Mouse (Mus musculus) liver, postnatal 0 days (tissue): ENCODE data around the gene Ntn5. TPM values are rescaled to one million over a fixed set of nuclear protein-coding genes. Genes with fewer than 3 reads are reported as not detected.
A peak's percentile ranks its signal among the peaks of the same experiment; 100 is the strongest.
"Not testable (repeated sequence)": the region's sequence is repeated elsewhere in the genome, so short reads cannot be mapped to it uniquely, and the experiment has no call there.

Source experiments
- ATAC-seq: fragments of 200-750 bp; cut with Nextera tagmentation; 2 replicates; pipeline ENCODE4 v1.8.0; 2017; ENCODE audit warnings: mild to moderate bottlenecking, moderate library complexity
- DNase-seq: peaks from one replicate; pipeline ENCODE4 v3.0.0-alpha.2; 2016
- H3K27ac ChIP-seq: fragments of 300-500 bp; sonication (generic); 2 replicates; pipeline ENCODE4 v1.5.1; 2014; ENCODE audit warnings: antibody characterized with exemption, moderate library complexity, mild to moderate bottlenecking, low read depth
- H3K27me3 ChIP-seq: fragments of 300-500 bp; sonication (generic); 2 replicates; pipeline ENCODE4 v1.6.1; 2014; ENCODE audit warnings: low read length, control low read depth, mixed read lengths; ENCODE audit not compliant: insufficient read depth
- H3K36me3 ChIP-seq: fragments of 300-500 bp; sonication (generic); replicated peaks from 2 replicates; pipeline ENCODE4 v1.6.1; 2014; ENCODE audit warnings: mild to moderate bottlenecking, control low read depth, low read length, moderate library complexity, mixed read lengths; ENCODE audit not compliant: insufficient read depth
- H3K4me1 ChIP-seq: fragments of 300-500 bp; sonication (generic); 2 replicates; pipeline ENCODE4 v1.6.1; 2014; ENCODE audit warnings: antibody characterized with exemption, mild to moderate bottlenecking, control low read depth; ENCODE audit not compliant: insufficient read depth
- H3K4me2 ChIP-seq: fragments of 300-500 bp; sonication (generic); 2 replicates; pipeline ENCODE4 v1.6.1; 2014; ENCODE audit warnings: low read depth, mild to moderate bottlenecking, low read length, moderate library complexity, mixed read lengths
- H3K4me3 ChIP-seq: fragments of 300-500 bp; sonication (generic); 2 replicates; pipeline ENCODE4 v1.5.1; 2014; ENCODE audit warnings: low read depth, low read length
- H3K9ac ChIP-seq: fragments of 300-500 bp; sonication (generic); replicated peaks from 2 replicates; pipeline ENCODE4 v1.6.1; 2014; ENCODE audit warnings: mild to moderate bottlenecking, moderate library complexity
- H3K9me3 ChIP-seq: fragments of 300-500 bp; sonication (generic); 2 replicates; pipeline ENCODE4 v1.6.1; 2016; ENCODE audit warnings: mild to moderate bottlenecking, control low read depth, low read length, mixed read lengths
- CTCF ChIP-seq: sonication (generic); IDR thresholded peaks from 2 replicates; pipeline ENCODE4 v1.5.1; 2016; ENCODE audit warnings: antibody characterized with exemption, low read depth
- EP300 ChIP-seq: IDR thresholded peaks from 2 replicates; pipeline ENCODE4 v1.6.1; 2016; ENCODE audit warnings: antibody characterized with exemption, low read depth, mild to moderate bottlenecking
- WGBS: fragments of 180-500 bp; shearing (Covaris S2); extraction: QIAGEN DNeasy Blood & Tissue Kit; methylation state at CpG from one replicate; pipeline ENCODE4 v1.1.7; 2014; ENCODE audit not compliant: insufficient replicate concordance; 5-methylcytosine and 5-hydroxymethylcytosine counted together
- polyA plus RNA-seq: library from polyadenylated mRNA; unstranded; fragments of >200 nt; fragmentation: Nextera tagmentation; extraction: Ambion mirVana; gene quantifications from 2 replicates; pipeline ENCODE4 v1.2.1, GENCODE M21; 2015

Gene Ntn5
- polyA plus RNA-seq, 1 experiment from 2014 or later: not detected

GRCm38 (mm10) chr7:45654424-45655047, 29.3 kb upstream of the Ntn5 start:
- H3K27ac ChIP-seq: no peak overlapping the region
- H3K4me3 ChIP-seq: no peak overlapping the region
- no peaks in the 10 kb centered on the region for H3K9me3 ChIP-seq
- DNase-seq (no peak), ATAC-seq (peak; percentile 25; the same call in 1 of the 2 replicates)
- H3K36me3 ChIP-seq: no peaks in the 10 kb centered on the region
- H3K4me2 ChIP-seq: peak overlapping the region; percentile 39
- 0 out of 2 replicates have a peak, but pooled peaks cover 3% of the 10 kb centered on the region for H3K27me3 ChIP-seq
- no peak for TF ChIP-seq EP300
- no peak for TF ChIP-seq CTCF
- no peaks in the 10 kb centered on the region for H3K4me1 ChIP-seq
- 39% methylated on average over 17 of the region's 17 CpGs for WGBS
- H3K9ac ChIP-seq: no peak overlapping the region

- Histone ChIP-seq H3K27ac (peak overlapping the region; percentile 51; the same call in 1 of the 2 replicates), H3K4me1 (0 out of 2 replicates have a peak, but pooled peaks cover 3% of the 10 kb centered on the region), H3K27me3 (no peaks in the 10 kb centered on the region), H3K4me3 (no peak overlapping the region), H3K4me2 (no peak overlapping the region), H3K36me3 (no peaks in the 10 kb centered on the region), H3K9ac (no peak overlapping the region), H3K9me3 (no peaks in the 10 kb centered on the region)
- TF ChIP-seq EP300 (no peak), CTCF (no peak)
- DNase-seq (peak; percentile 41), ATAC-seq (no peak)
- 56% methylated on average over 11 of the region's 11 CpGs for WGBS
These were observed 22.9 kb upstream of the Ntn5 start for GRCm38 (mm10) chr7:45660746-45661478.

- H3K36me3 ChIP-seq, H3K9me3 ChIP-seq, DNase-seq, H3K27me3 ChIP-seq, H3K9ac ChIP-seq, H3K4me1 ChIP-seq, H3K4me2 ChIP-seq, H3K4me3 ChIP-seq, ATAC-seq, H3K27ac ChIP-seq: not testable (repeated sequence)
- 80% methylated on average over 6 of the region's 6 CpGs for WGBS
These were observed 22.1 kb upstream of the Ntn5 start for GRCm38 (mm10) chr7:45661702-45662101.

- ATAC-seq (no peak), DNase-seq (no peak)
- H3K27ac ChIP-seq: no peak overlapping the region
- no peak overlapping the region for H3K9ac ChIP-seq
- H3K4me1 ChIP-seq: 0 out of 2 replicates have a peak, but pooled peaks cover 3% of the 10 kb centered on the region
- no peak for TF ChIP-seq EP300
- no peak for TF ChIP-seq CTCF
- H3K4me2 ChIP-seq: no peak overlapping the region
- 46% methylated on average over 13 of the region's 13 CpGs for WGBS
- no peaks in the 10 kb centered on the region for H3K9me3 ChIP-seq
- no peaks in the 10 kb centered on the region for H3K27me3 ChIP-seq
- H3K36me3 ChIP-seq: no peaks in the 10 kb centered on the region
- H3K4me3 ChIP-seq: no peak overlapping the region
These were observed 18.3 kb upstream of the Ntn5 start for GRCm38 (mm10) chr7:45665303-45666138.

- H3K27me3 ChIP-seq: no peaks in the 10 kb centered on the region
- ATAC-seq: no peak
- H3K9ac ChIP-seq: no peak within 1 kb of the TSS
- H3K36me3 ChIP-seq: no peaks in the 10 kb centered on the region
- H3K4me2 ChIP-seq: no peak within 1 kb of the TSS
- DNase-seq: no peak
- no peak within 1 kb of the TSS for H3K4me3 ChIP-seq
- no peak for TF ChIP-seq EP300
- TF ChIP-seq CTCF: no peak
- 78% methylated on average over 7 of the region's 7 CpGs for WGBS
- no peaks in the 10 kb centered on the region for H3K9me3 ChIP-seq
- H3K4me1 ChIP-seq: 0 out of 2 replicates have a peak, but pooled peaks cover 3% of the 10 kb centered on the region
- H3K27ac ChIP-seq: no peak within 1 kb of the TSS
These were observed 17.7 kb upstream of the Ntn5 start, which contains the start of gene Fut2 for GRCm38 (mm10) chr7:45666161-45666560. Gene Fut2, minus strand, starts transcription at chr7:45666394.

GRCm38 (mm10) chr7:45667761-45668160, 16.1 kb upstream of the Ntn5 start:
- H3K4me3 ChIP-seq: no peak overlapping the region
- no peaks in the 10 kb centered on the region for H3K9me3 ChIP-seq
- H3K27ac ChIP-seq: no peak overlapping the region
- H3K27me3 ChIP-seq: no peaks in the 10 kb centered on the region
- 88% methylated on average over 14 of the region's 14 CpGs for WGBS
- no peak for DNase-seq
- no peak for TF ChIP-seq EP300
- no peak for TF ChIP-seq CTCF
- H3K4me2 ChIP-seq: no peak overlapping the region
- 0 out of 2 replicates have a peak, but pooled peaks cover 3% of the 10 kb centered on the region for H3K4me1 ChIP-seq
- no peak overlapping the region for H3K9ac ChIP-seq
- ATAC-seq: no peak
- H3K36me3 ChIP-seq: no peaks in the 10 kb centered on the region
